ENCODE assay signal across 8 mouse cellular contexts in genomic region chr2:130641351-130642025, GRCm38 (mm10). TPM values are rescaled to one million over a fixed set of nuclear protein-coding genes. Genes with fewer than 3 reads are reported as not detected.
A peak's percentile ranks its signal among the peaks of the same experiment; 100 is the strongest.
DNase-seq lines count a peak whose midpoint lies in the region; ATAC-seq lines count a peak whose summit lies in the region.

No protein-coding gene starts in this region.

- WGBS in lung, embryonic 15.5 days, result 53% methylated on average over 6 of the region's 6 CpGs
- WGBS in hindbrain, embryonic 12.5 days, result 76% methylated on average over 6 of the region's 6 CpGs
- 38% methylated on average over 6 of the region's 6 CpGs for WGBS in limb, embryonic 13.5 days
- WGBS in stomach, embryonic 16.5 days, result 55% methylated on average over 6 of the region's 6 CpGs

- peaks cover 11% of the 10 kb centered on the region for H3K4me1 ChIP-seq in lung, embryonic 15.5 days
- H3K4me1 ChIP-seq in hindbrain, embryonic 12.5 days, result peaks cover 15% of the 10 kb centered on the region
- peaks cover 16% of the 10 kb centered on the region for H3K4me1 ChIP-seq in limb, embryonic 13.5 days
- peaks cover 6% of the 10 kb centered on the region for H3K4me1 ChIP-seq in stomach, embryonic 16.5 days (ENCODE audit: control insufficient read depth, insufficient read depth, low read length)

- peak overlapping the region; percentile 64; the same call in 1 of the 2 replicates for H3K4me3 ChIP-seq in lung, embryonic 15.5 days
- H3K4me3 ChIP-seq in hindbrain, embryonic 12.5 days, result peak overlapping the region; percentile 72
- H3K4me3 ChIP-seq in limb, embryonic 13.5 days, result peak overlapping the region; percentile 67
- H3K4me3 ChIP-seq in stomach, embryonic 16.5 days (replicated peaks; ENCODE audit: low read length), result peak overlapping the region; percentile 73; the same call in 1 of the 2 replicates

- no peaks in the 10 kb centered on the region for H3K36me3 ChIP-seq in lung, embryonic 15.5 days
- H3K36me3 ChIP-seq in hindbrain, embryonic 12.5 days, result no peaks in the 10 kb centered on the region; the same call in 1 of the 2 replicates
- no peaks in the 10 kb centered on the region for H3K36me3 ChIP-seq in limb, embryonic 13.5 days
- H3K36me3 ChIP-seq in stomach, embryonic 16.5 days (ENCODE audit: control insufficient read depth, insufficient read depth, low read length), result no peaks in the 10 kb centered on the region

- H3K9ac ChIP-seq in lung, embryonic 15.5 days, result no peak overlapping the region
- H3K9ac ChIP-seq in hindbrain, embryonic 12.5 days, result no peak overlapping the region; the same call in 1 of the 2 replicates
- H3K9ac ChIP-seq in limb, embryonic 13.5 days, result no peak overlapping the region; the same call in 1 of the 2 replicates
- H3K9ac ChIP-seq in stomach, embryonic 16.5 days (ENCODE audit: low read length), result 0 out of 2 replicates have a peak overlapping the region, but pooled peaks have one; percentile 19

- H3K27ac ChIP-seq in lung, embryonic 15.5 days, result no peak overlapping the region
- H3K27ac ChIP-seq in hindbrain, embryonic 12.5 days, result no peak overlapping the region
- no peak overlapping the region for H3K27ac ChIP-seq in limb, embryonic 13.5 days
- no peak overlapping the region for H3K27ac ChIP-seq in stomach, embryonic 16.5 days (ENCODE audit: low read length)

- peaks cover 28% of the 10 kb centered on the region for H3K27me3 ChIP-seq in lung, embryonic 15.5 days
- H3K27me3 ChIP-seq in hindbrain, embryonic 12.5 days, result peaks cover 42% of the 10 kb centered on the region
- H3K27me3 ChIP-seq in limb, embryonic 13.5 days, result peaks cover 49% of the 10 kb centered on the region
- 0 out of 2 replicates have a peak, but pooled peaks cover 3% of the 10 kb centered on the region for H3K27me3 ChIP-seq in stomach, embryonic 16.5 days (ENCODE audit: control insufficient read depth, insufficient read depth, low read length)

- DNase-seq in lung, postnatal 4 days, result no peak
- no peak for DNase-seq in Muller cell, postnatal 12 days (ENCODE audit: inconsistent ontology term)
- DNase-seq in spleen, postnatal 14 days (ENCODE audit: low spot score in 2 of 2), result no peak
- no peak for DNase-seq in thymus, postnatal 14 days

- no peak for ATAC-seq in lung, embryonic 15.5 days (ENCODE audit: borderline replicate concordance, extremely low read depth, low FRiP score, low TSS enrichment)
- ATAC-seq in hindbrain, embryonic 12.5 days (ENCODE audit: low FRiP score), result no peak
- ATAC-seq in limb, embryonic 13.5 days (ENCODE audit: low FRiP score, low read depth), result no peak
- no peak for ATAC-seq in stomach, embryonic 16.5 days (ENCODE audit: insufficient read depth, low FRiP score)

- H3K4me2 ChIP-seq in lung, embryonic 15.5 days, result peak overlapping the region; percentile 99
- peak overlapping the region; percentile 94 for H3K4me2 ChIP-seq in hindbrain, embryonic 12.5 days (replicated peaks)
- peak overlapping the region; percentile 94 for H3K4me2 ChIP-seq in limb, embryonic 13.5 days (replicated peaks)
- peak overlapping the region; percentile 96 for H3K4me2 ChIP-seq in stomach, embryonic 16.5 days (ENCODE audit: low read depth, low read length)

- no peaks in the 10 kb centered on the region for H3K9me3 ChIP-seq in lung, embryonic 15.5 days
- no peaks in the 10 kb centered on the region for H3K9me3 ChIP-seq in hindbrain, embryonic 12.5 days (replicated peaks)
- no peaks in the 10 kb centered on the region for H3K9me3 ChIP-seq in limb, embryonic 13.5 days
- H3K9me3 ChIP-seq in stomach, embryonic 16.5 days (replicated peaks; ENCODE audit: control insufficient read depth, low read length), result no peaks in the 10 kb centered on the region

RNA-seq across cellular contexts. Expression of gene Lzts3, which starts 1.1 kb away (rescaled TPM):
- polyA plus RNA-seq in lung, embryonic 15.5 days (2015; fragmentation: Nextera tagmentation; extraction: Ambion mirVana), result 2.9 and 3.2 TPM in 2 replicates
- polyA plus RNA-seq in hindbrain, embryonic 12.5 days (2016; fragmentation: Nextera tagmentation; extraction: Ambion mirVana), result 8.4 TPM in 2 replicates
- 3.9 and 4.7 TPM in 2 replicates for polyA plus RNA-seq in limb, embryonic 13.5 days (2015; fragmentation: Nextera tagmentation; extraction: Ambion mirVana)
- polyA plus RNA-seq in stomach, embryonic 16.5 days (2015; fragmentation: Nextera tagmentation; extraction: Ambion mirVana), result 7.5 and 8.4 TPM in 2 replicates

RNA-seq across cellular contexts. Expression of gene Ubox5, which starts 11.7 kb away (rescaled TPM):
- 10.4 and 10.5 TPM in 2 replicates for polyA plus RNA-seq in lung, embryonic 15.5 days (2015; fragmentation: Nextera tagmentation; extraction: Ambion mirVana)
- polyA plus RNA-seq in hindbrain, embryonic 12.5 days (2016; fragmentation: Nextera tagmentation; extraction: Ambion mirVana), result 13.9 and 14.3 TPM in 2 replicates
- 15.0 and 16.2 TPM in 2 replicates for polyA plus RNA-seq in limb, embryonic 13.5 days (2015; fragmentation: Nextera tagmentation; extraction: Ambion mirVana)
- 9.6 and 10.7 TPM in 2 replicates for polyA plus RNA-seq in stomach, embryonic 16.5 days (2015; fragmentation: Nextera tagmentation; extraction: Ambion mirVana)

RNA-seq across cellular contexts. Expression of gene Fastkd5, which starts 11.7 kb away (rescaled TPM):
- 14.6 and 15.0 TPM in 2 replicates for polyA plus RNA-seq in lung, embryonic 15.5 days (2015; fragmentation: Nextera tagmentation; extraction: Ambion mirVana)
- polyA plus RNA-seq in hindbrain, embryonic 12.5 days (2016; fragmentation: Nextera tagmentation; extraction: Ambion mirVana), result 16.9 and 17.1 TPM in 2 replicates
- 14.5 and 16.0 TPM in 2 replicates for polyA plus RNA-seq in limb, embryonic 13.5 days (2015; fragmentation: Nextera tagmentation; extraction: Ambion mirVana)
- polyA plus RNA-seq in stomach, embryonic 16.5 days (2015; fragmentation: Nextera tagmentation; extraction: Ambion mirVana), result 14.7 and 16.0 TPM in 2 replicates

RNA-seq across cellular contexts. Expression of gene Ddrgk1, which starts 23.0 kb away (rescaled TPM):
- 51.7 and 56.7 TPM in 2 replicates for polyA plus RNA-seq in lung, embryonic 15.5 days (2015; fragmentation: Nextera tagmentation; extraction: Ambion mirVana)
- polyA plus RNA-seq in hindbrain, embryonic 12.5 days (2016; fragmentation: Nextera tagmentation; extraction: Ambion mirVana), result 58.0 and 63.5 TPM in 2 replicates
- polyA plus RNA-seq in limb, embryonic 13.5 days (2015; fragmentation: Nextera tagmentation; extraction: Ambion mirVana), result 58.5 and 64.3 TPM in 2 replicates
- 76.6 and 78.6 TPM in 2 replicates for polyA plus RNA-seq in stomach, embryonic 16.5 days (2015; fragmentation: Nextera tagmentation; extraction: Ambion mirVana)

RNA-seq across cellular contexts. Expression of gene Itpa, which starts 25.9 kb away (rescaled TPM):
- polyA plus RNA-seq in lung, embryonic 15.5 days (2015; fragmentation: Nextera tagmentation; extraction: Ambion mirVana), result 103 and 108 TPM in 2 replicates
- polyA plus RNA-seq in hindbrain, embryonic 12.5 days (2016; fragmentation: Nextera tagmentation; extraction: Ambion mirVana), result 130 and 133 TPM in 2 replicates
- 126 and 131 TPM in 2 replicates for polyA plus RNA-seq in limb, embryonic 13.5 days (2015; fragmentation: Nextera tagmentation; extraction: Ambion mirVana)
- polyA plus RNA-seq in stomach, embryonic 16.5 days (2015; fragmentation: Nextera tagmentation; extraction: Ambion mirVana), result 71.7 and 85.5 TPM in 2 replicates
